Mouse (Mus musculus): ENCODE measurements around the gene Angpt4.

DNA sequence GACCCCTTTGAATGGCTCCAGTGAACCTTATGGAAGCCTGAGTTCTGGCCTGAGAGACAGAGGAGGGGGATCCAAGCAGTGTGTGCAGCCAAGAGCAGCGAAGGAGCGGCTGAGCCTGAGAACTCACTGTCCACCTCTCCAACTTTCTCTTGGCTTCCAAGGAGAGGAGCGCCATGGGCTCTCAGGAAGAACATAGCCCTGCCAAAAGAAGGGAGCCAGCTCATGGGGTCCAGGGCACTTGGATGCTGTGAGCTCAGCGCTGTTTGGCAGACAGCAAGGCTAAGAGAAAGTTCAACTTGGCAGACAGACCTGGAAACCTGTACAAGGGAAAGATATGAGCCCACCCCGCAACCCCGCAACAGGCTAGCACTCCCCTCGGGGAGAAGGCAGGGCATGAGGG, 13.3 kb downstream of the Angpt4 start:
- TF ChIP-seq POLR2A (IDR thresholded peaks at IDR 0.05; ENCODE audit: low read depth, low read length) (no peak), RAD21 (IDR thresholded peaks at IDR 0.05; ENCODE audit: low read depth, low read length) (no peak), HCFC1 (IDR thresholded peaks at IDR 0.05; ENCODE audit: low read depth, low read length) (no peak), MAX (IDR thresholded peaks at IDR 0.05; ENCODE audit: low read length) (no peak), USF2 (conservative IDR thresholded peaks at IDR 0.05; ENCODE audit: low read depth, low read length) (no peak), ZMIZ1 (IDR thresholded peaks at IDR 0.05; ENCODE audit: low read depth, low read length) (no peak), UBTF (IDR thresholded peaks at IDR 0.05; ENCODE audit: low read depth, low read length) (no peak), GABPA (IDR thresholded peaks at IDR 0.05; ENCODE audit: insufficient replicate concordance, low read depth, low read length) (no peak), CTCF (conservative IDR thresholded peaks at IDR 0.05 in 1 of 2, IDR thresholded peaks at IDR 0.05 in 1 of 2; ENCODE audit: low read depth in 2 of 2, low read length in 2 of 2) (no peak), JUN (IDR thresholded peaks at IDR 0.05; ENCODE audit: insufficient read depth, low read depth, low read length) (no peak), ZKSCAN1 (IDR thresholded peaks at IDR 0.05; ENCODE audit: borderline replicate concordance, low read depth, low read length) (no peak), JUND (conservative IDR thresholded peaks at IDR 0.05; ENCODE audit: low read depth, low read length) (no peak), IRF4 (IDR thresholded peaks at IDR 0.05; ENCODE audit: low read depth, low read length) (no peak), E2F4 (IDR thresholded peaks at IDR 0.05; ENCODE audit: insufficient replicate concordance, low read depth, low read length) (no peak)
